Mouse (Mus musculus): ENCODE measurements around the gene Cep112. TPM values are rescaled to one million over a fixed set of nuclear protein-coding genes. Genes with fewer than 3 reads are reported as not detected.

Cep112 gene
- polyA plus RNA-seq, 1 experiment = 0.43 TPM

- Histone ChIP-seq H3K27me3 (ENCODE audit: control insufficient read depth, insufficient read depth, insufficient read length) (no peaks in the 10 kb centered on the region), H3K4me2 (ENCODE audit: low read depth) (no peak overlapping the region), H3K79me2 (ENCODE audit: control insufficient read depth, insufficient read depth) (no peaks in the 10 kb centered on the region), H3K36me3 (ENCODE audit: control insufficient read depth, insufficient read depth) (no peaks in the 10 kb centered on the region), H3ac (ENCODE audit: control insufficient read depth, insufficient read length) (no peak overlapping the region), H3K4me3 (no peak overlapping the region)
- TF ChIP-seq CEBPB (IDR thresholded peaks at IDR 0.05; ENCODE audit: insufficient read depth, poor library complexity, severe bottlenecking) (no peak), MYOG (IDR thresholded peaks at IDR 0.05; ENCODE audit: control insufficient read depth in 1 of 3, insufficient read depth in 1 of 3, insufficient read length in 2 of 3, low read depth in 2 of 3) (no peak), REST (IDR thresholded peaks at IDR 0.05; ENCODE audit: insufficient read depth, insufficient read length) (no peak), SRF (IDR thresholded peaks at IDR 0.05; ENCODE audit: control insufficient read depth, insufficient read length, low read depth) (no peak), MAX (IDR thresholded peaks at IDR 0.05; ENCODE audit: low read depth) (no peak), MYOD1 (IDR thresholded peaks at IDR 0.05; ENCODE audit: control insufficient read depth in 1 of 3, insufficient read length in 2 of 3, low read depth in 2 of 3) (no peak), POLR2A (IDR thresholded peaks at IDR 0.05; ENCODE audit: insufficient read length, low read depth) (no peak), POLR2AphosphoS2 (IDR thresholded peaks at IDR 0.05; ENCODE audit: insufficient read length, low read depth) (no peak), E2F4 (IDR thresholded peaks at IDR 0.05; ENCODE audit: insufficient read depth) (no peak)
Observed at GRCm38 (mm10) chr11:108605301-108605700, 180.3 kb downstream of the Cep112 start.

- no peaks in the 10 kb centered on the region for H3K36me3 ChIP-seq (ENCODE audit: control insufficient read depth, insufficient read depth)
- no peaks in the 10 kb centered on the region for H3K79me2 ChIP-seq (ENCODE audit: control insufficient read depth, insufficient read depth)
- H3K4me2 ChIP-seq (ENCODE audit: low read depth) = no peak overlapping the region
- no peak overlapping the region for H3ac ChIP-seq (ENCODE audit: control insufficient read depth, insufficient read length)
- TF ChIP-seq POLR2AphosphoS2 (IDR thresholded peaks at IDR 0.05; ENCODE audit: insufficient read length, low read depth) (no peak), MYOD1 (IDR thresholded peaks at IDR 0.05; ENCODE audit: control insufficient read depth in 1 of 3, insufficient read length in 2 of 3, low read depth in 2 of 3) (no peak), USF1 (IDR thresholded peaks at IDR 0.05; ENCODE audit: low read depth) (no peak), CEBPB (IDR thresholded peaks at IDR 0.05; ENCODE audit: insufficient read depth, poor library complexity, severe bottlenecking) (no peak), E2F4 (IDR thresholded peaks at IDR 0.05; ENCODE audit: insufficient read depth) (no peak), MAX (IDR thresholded peaks at IDR 0.05; ENCODE audit: low read depth) (no peak), SRF (IDR thresholded peaks at IDR 0.05; ENCODE audit: control insufficient read depth, insufficient read length, low read depth) (no peak), TCF12 (IDR thresholded peaks at IDR 0.05; ENCODE audit: insufficient read depth, poor library complexity, severe bottlenecking) (no peak), TCF3 (IDR thresholded peaks at IDR 0.05; ENCODE audit: insufficient read length, low read depth) (no peak), POLR2A (IDR thresholded peaks at IDR 0.05; ENCODE audit: insufficient read length, low read depth) (no peak), MYOG (IDR thresholded peaks at IDR 0.05; ENCODE audit: control insufficient read depth in 1 of 3, insufficient read depth in 1 of 3, insufficient read length in 2 of 3, low read depth in 2 of 3) (no peak), REST (IDR thresholded peaks at IDR 0.05; ENCODE audit: insufficient read depth, insufficient read length) (no peak)
- H3K4me3 ChIP-seq = no peak overlapping the region
- no peaks in the 10 kb centered on the region for H3K27me3 ChIP-seq (ENCODE audit: control insufficient read depth, insufficient read depth, insufficient read length)
Observed at GRCm38 (mm10) chr11:108606036-108606435, 181.0 kb downstream of the Cep112 start.

GRCm38 (mm10) chr11:108606836-108607235 lies 181.8 kb downstream of the Cep112 start:
- Histone ChIP-seq H3K4me3 (no peak overlapping the region), H3K79me2 (ENCODE audit: control insufficient read depth, insufficient read depth) (no peaks in the 10 kb centered on the region), H3K27me3 (ENCODE audit: control insufficient read depth, insufficient read depth, insufficient read length) (no peaks in the 10 kb centered on the region), H3K4me2 (ENCODE audit: low read depth) (no peak overlapping the region), H3ac (ENCODE audit: control insufficient read depth, insufficient read length) (no peak overlapping the region), H3K36me3 (ENCODE audit: control insufficient read depth, insufficient read depth) (no peaks in the 10 kb centered on the region)
- TF ChIP-seq SRF (IDR thresholded peaks at IDR 0.05; ENCODE audit: control insufficient read depth, insufficient read length, low read depth) (no peak), MAX (IDR thresholded peaks at IDR 0.05; ENCODE audit: low read depth) (no peak), USF1 (IDR thresholded peaks at IDR 0.05; ENCODE audit: low read depth) (no peak), TCF12 (IDR thresholded peaks at IDR 0.05; ENCODE audit: insufficient read depth, poor library complexity, severe bottlenecking) (no peak), POLR2AphosphoS2 (IDR thresholded peaks at IDR 0.05; ENCODE audit: insufficient read length, low read depth) (no peak), MYOD1 (IDR thresholded peaks at IDR 0.05; ENCODE audit: control insufficient read depth in 1 of 3, insufficient read length in 2 of 3, low read depth in 2 of 3) (no peak)

- Histone ChIP-seq H3ac (ENCODE audit: control insufficient read depth, insufficient read length) (no peak overlapping the region), H3K4me2 (ENCODE audit: low read depth) (no peak overlapping the region), H3K36me3 (ENCODE audit: control insufficient read depth, insufficient read depth) (no peaks in the 10 kb centered on the region), H3K4me3 (no peak overlapping the region), H3K27me3 (ENCODE audit: control insufficient read depth, insufficient read depth, insufficient read length) (no peaks in the 10 kb centered on the region), H3K79me2 (ENCODE audit: control insufficient read depth, insufficient read depth) (no peaks in the 10 kb centered on the region)
- TF ChIP-seq SRF (IDR thresholded peaks at IDR 0.05; ENCODE audit: control insufficient read depth, insufficient read length, low read depth) = no peak
- TF ChIP-seq E2F4 (IDR thresholded peaks at IDR 0.05; ENCODE audit: insufficient read depth) = no peak
- TF ChIP-seq POLR2AphosphoS2 (IDR thresholded peaks at IDR 0.05; ENCODE audit: insufficient read length, low read depth) = no peak
- no peak for TF ChIP-seq MAX (IDR thresholded peaks at IDR 0.05; ENCODE audit: low read depth)
- TF ChIP-seq REST (IDR thresholded peaks at IDR 0.05; ENCODE audit: insufficient read depth, insufficient read length) = no peak
- TF ChIP-seq MYOG (IDR thresholded peaks at IDR 0.05; ENCODE audit: control insufficient read depth in 1 of 3, insufficient read depth in 1 of 3, insufficient read length in 2 of 3, low read depth in 2 of 3) = no peak
Observed at GRCm38 (mm10) chr11:108620628-108621433, 195.8 kb downstream of the Cep112 start.

- Histone ChIP-seq H3K36me3 (ENCODE audit: control insufficient read depth, insufficient read depth) (no peaks in the 10 kb centered on the region), H3ac (ENCODE audit: control insufficient read depth, insufficient read length) (no peak overlapping the region), H3K4me2 (ENCODE audit: low read depth) (no peak overlapping the region), H3K4me3 (no peak overlapping the region), H3K79me2 (ENCODE audit: control insufficient read depth, insufficient read depth) (no peaks in the 10 kb centered on the region), H3K27me3 (ENCODE audit: control insufficient read depth, insufficient read depth, insufficient read length) (no peaks in the 10 kb centered on the region)
- TF ChIP-seq TCF3 (IDR thresholded peaks at IDR 0.05; ENCODE audit: insufficient read length, low read depth) (no peak), POLR2A (IDR thresholded peaks at IDR 0.05; ENCODE audit: insufficient read length, low read depth) (no peak), SRF (IDR thresholded peaks at IDR 0.05; ENCODE audit: control insufficient read depth, insufficient read length, low read depth) (no peak), REST (IDR thresholded peaks at IDR 0.05; ENCODE audit: insufficient read depth, insufficient read length) (no peak), MAX (IDR thresholded peaks at IDR 0.05; ENCODE audit: low read depth) (no peak), MYOD1 (IDR thresholded peaks at IDR 0.05; ENCODE audit: control insufficient read depth in 1 of 3, insufficient read length in 2 of 3, low read depth in 2 of 3) (no peak)
Observed at GRCm38 (mm10) chr11:108621434-108621901, 196.5 kb downstream of the Cep112 start.
